Mouse (Mus musculus) splenic B cell, adult 2 months (primary cell): ENCODE measurements around the gene Tmbim4.

Experiments
- DNase-seq: peaks from one replicate; pipeline ENCODE4 v3.0.0-alpha.2; 2011; ENCODE audit warnings: low read depth, low spot score
- H3K27me3 ChIP-seq: 2 replicates; pipeline ENCODE4 v1.6.1; 2012; ENCODE audit warnings: mild to moderate bottlenecking, low read length, moderate library complexity, mixed read lengths; ENCODE audit not compliant: control insufficient read depth, poor library complexity, insufficient read depth, severe bottlenecking
- H3K36me3 ChIP-seq: 2 replicates; pipeline ENCODE4 v1.6.1; 2012; ENCODE audit warnings: mild to moderate bottlenecking, low read length, moderate library complexity, mixed read lengths; ENCODE audit not compliant: control insufficient read depth, poor library complexity, insufficient read depth, severe bottlenecking

The Tmbim4 gene

GRCm38 (mm10) chr10:120182887-120183286 lies 18.5 kb upstream of the Tmbim4 start:
- no peaks in the 10 kb centered on the region for H3K36me3 ChIP-seq
- H3K27me3 ChIP-seq: no peaks in the 10 kb centered on the region
- DNase-seq: peak; percentile 75

GRCm38 (mm10) chr10:120183342-120183741 lies 18.0 kb upstream of the Tmbim4 start:
- no peaks in the 10 kb centered on the region for H3K27me3 ChIP-seq
- peak; percentile 58 for DNase-seq
- H3K36me3 ChIP-seq: no peaks in the 10 kb centered on the region

GRCm38 (mm10) chr10:120188513-120188912 lies 12.9 kb upstream of the Tmbim4 start:
- no peak for DNase-seq
- H3K27me3 ChIP-seq: no peaks in the 10 kb centered on the region
- no peaks in the 10 kb centered on the region for H3K36me3 ChIP-seq

- no peaks in the 10 kb centered on the region for H3K27me3 ChIP-seq
- H3K36me3 ChIP-seq: no peaks in the 10 kb centered on the region
- DNase-seq: peak; percentile 74
These were observed 12.1 kb upstream of the Tmbim4 start for GRCm38 (mm10) chr10:120189276-120189675.

- Histone ChIP-seq H3K27me3 (no peaks in the 10 kb centered on the region), H3K36me3 (no peaks in the 10 kb centered on the region)
- DNase-seq: peak; percentile 55
These were observed 11.6 kb upstream of the Tmbim4 start for GRCm38 (mm10) chr10:120189782-120190181.

GRCm38 (mm10) chr10:120191165-120191564 lies 10.2 kb upstream of the Tmbim4 start:
- peak; percentile 88 for DNase-seq
- no peaks in the 10 kb centered on the region for H3K27me3 ChIP-seq
- H3K36me3 ChIP-seq: no peaks in the 10 kb centered on the region

GRCm38 (mm10) chr10:120192278-120192677 lies 9.1 kb upstream of the Tmbim4 start:
- Histone ChIP-seq H3K36me3 (no peaks in the 10 kb centered on the region), H3K27me3 (no peaks in the 10 kb centered on the region)
- DNase-seq: no peak

GRCm38 (mm10) chr10:120193255-120193654 lies 8.1 kb upstream of the Tmbim4 start:
- Histone ChIP-seq H3K36me3 (no peaks in the 10 kb centered on the region), H3K27me3 (no peaks in the 10 kb centered on the region)
- peak; percentile 88 for DNase-seq

- DNase-seq: no peak
These were observed 4.1 kb upstream of the Tmbim4 start for GRCm38 (mm10) chr10:120197061-120197835.

GRCm38 (mm10) chr10:120201961-120202402 lies 592 bp downstream of the Tmbim4 start, which contains the start of gene Irak3:
TSS of gene Irak3 (minus strand) at chr10:120202130.
- DNase-seq: peak; percentile 89
- 0 out of 2 replicates have a peak, but pooled peaks cover 3% of the 10 kb centered on the region for H3K36me3 ChIP-seq
- no peaks in the 10 kb centered on the region for H3K27me3 ChIP-seq

More at GRCm38 (mm10) chr10:120197061-120197835, 4.1 kb upstream of the Tmbim4 start:
- H3K27me3 ChIP-seq: no peaks in the 10 kb centered on the region
- no peaks in the 10 kb centered on the region for H3K36me3 ChIP-seq

- Histone ChIP-seq H3K27me3 (no peaks in the 10 kb centered on the region), H3K36me3 (0 out of 2 replicates have a peak, but pooled peaks cover 3% of the 10 kb centered on the region)
- peak; percentile 81 for DNase-seq
These were observed 1.3 kb downstream of the Tmbim4 start for GRCm38 (mm10) chr10:120202467-120203250.

GRCm38 (mm10) chr10:120204591-120205210 lies 3.3 kb downstream of the Tmbim4 start:
- Histone ChIP-seq H3K36me3 (0 out of 2 replicates have a peak, but pooled peaks cover 3% of the 10 kb centered on the region), H3K27me3 (no peaks in the 10 kb centered on the region)
- no peak for DNase-seq

GRCm38 (mm10) chr10:120208015-120208414 lies 6.6 kb downstream of the Tmbim4 start:
- Histone ChIP-seq H3K27me3 (no peaks in the 10 kb centered on the region), H3K36me3 (0 out of 2 replicates have a peak, but pooled peaks cover 3% of the 10 kb centered on the region)

GRCm38 (mm10) chr10:120208575-120209538 lies 7.5 kb downstream of the Tmbim4 start:
- Histone ChIP-seq H3K27me3 (no peaks in the 10 kb centered on the region), H3K36me3 (no peaks in the 10 kb centered on the region)
- peak; percentile 60 for DNase-seq

More at GRCm38 (mm10) chr10:120208015-120208414, 6.6 kb downstream of the Tmbim4 start:
- DNase-seq: no peak
